Mouse (Mus musculus): ENCODE data around the gene Ceacam20. TPM values are rescaled to one million over a fixed set of nuclear protein-coding genes. Genes with fewer than 3 reads are reported as not detected.
A peak's percentile ranks its signal among the peaks of the same experiment; 100 is the strongest.

Ceacam20 gene
- total and polyA plus RNA-seq, 3 experiments = not detected

DNA sequence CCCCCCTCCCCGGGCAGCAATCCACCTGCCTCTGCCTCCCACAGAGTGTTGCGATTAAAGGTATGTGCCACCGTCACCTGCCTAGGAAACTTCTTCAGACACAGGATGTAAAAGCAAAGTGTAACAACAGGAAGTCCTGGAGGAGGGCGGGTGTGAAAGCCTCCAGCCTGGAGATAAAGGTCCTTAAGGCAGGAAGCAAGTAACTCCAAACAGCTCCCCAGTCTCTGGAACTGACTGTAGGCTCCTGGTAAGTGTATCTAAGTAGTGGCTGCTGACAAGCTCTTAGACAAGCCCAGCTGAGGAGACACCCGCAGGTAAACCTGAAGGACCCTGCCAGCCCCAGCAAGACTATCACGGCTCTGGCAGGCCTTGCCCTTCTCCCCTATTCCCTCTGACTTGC is 25.0 kb upstream of the Ceacam20 start:
- no peaks in the 10 kb centered on the region for H3K27me3 ChIP-seq (ENCODE audit: control insufficient read depth, insufficient read depth, low read length)
- DNase-seq = peak; percentile 53
- 9% methylated on average over 4 of the region's 6 CpGs for WGBS
- no peaks in the 10 kb centered on the region for H3K79me2 ChIP-seq (replicated peaks; ENCODE audit: control insufficient read depth, insufficient read depth, low read length)
- H3K4me3 ChIP-seq = 0 out of 2 replicates have a peak overlapping the region, but pooled peaks have one; percentile 9
- peaks cover 3% of the 10 kb centered on the region; the same call in 1 of the 2 replicates for H3K36me3 ChIP-seq (ENCODE audit: control insufficient read depth, insufficient read depth, low read length)
- intact Hi-C loops (cut with DNase I) = loop anchor here (10.0 kb wide), 1 partner anchor 135 kb away; no protein-coding TSS in a partner anchor
- H3K4me1 ChIP-seq (ENCODE audit: control insufficient read depth, insufficient read depth, low read length) = peaks cover 15% of the 10 kb centered on the region
- TF ChIP-seq POLR2A (IDR thresholded peaks at IDR 0.05; ENCODE audit: insufficient read depth, low read depth, low read length) = no peak
- TF ChIP-seq CTCF (IDR thresholded peaks at IDR 0.05) = no peak
- TF ChIP-seq EP300 (IDR thresholded peaks at IDR 0.05; ENCODE audit: insufficient read depth, low read depth, low read length) = no peak
- peak overlapping the region; percentile 10; the same call in 1 of the 2 replicates for H3K9ac ChIP-seq (ENCODE audit: low read depth, low read length)
- peak overlapping the region; percentile 69 for H3K27ac ChIP-seq

DNA sequence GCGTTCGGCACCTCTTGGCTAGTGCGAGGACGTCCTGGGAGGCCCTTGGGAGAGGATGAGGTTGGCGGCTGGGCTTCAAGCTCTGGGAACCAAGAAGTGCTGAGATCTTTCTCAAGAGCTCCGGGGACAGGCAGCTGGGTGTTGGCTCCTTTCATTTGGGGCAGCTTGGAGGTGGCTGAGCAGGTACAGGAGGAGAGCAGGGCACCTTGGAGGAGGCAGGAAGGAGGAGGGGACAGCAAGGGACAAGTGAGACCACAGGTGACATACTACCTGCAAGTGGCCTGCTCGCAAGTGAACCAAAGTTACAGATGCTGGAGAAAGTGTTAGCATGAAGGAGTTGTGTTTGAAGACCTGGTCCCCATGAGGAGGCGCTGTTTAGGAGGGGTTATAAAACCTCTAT is 20.5 kb upstream of the Ceacam20 start:
- H3K4me3 ChIP-seq = no peak overlapping the region
- H3K4me1 ChIP-seq (ENCODE audit: control insufficient read depth, insufficient read depth, low read length) = peaks cover 7% of the 10 kb centered on the region
- intact Hi-C loops (cut with DNase I) = loop anchor here (10.0 kb wide), 1 partner anchor 140 kb away; no protein-coding TSS in a partner anchor
- H3K27ac ChIP-seq = no peak overlapping the region
- DNase-seq = no peak
- 90% methylated on average over 8 of the region's 8 CpGs for WGBS
- H3K9ac ChIP-seq (ENCODE audit: low read depth, low read length) = no peak overlapping the region
- peaks cover 3% of the 10 kb centered on the region; the same call in 1 of the 2 replicates for H3K36me3 ChIP-seq (ENCODE audit: control insufficient read depth, insufficient read depth, low read length)
- TF ChIP-seq EP300 (IDR thresholded peaks at IDR 0.05; ENCODE audit: insufficient read depth, low read depth, low read length) (no peak), CTCF (IDR thresholded peaks at IDR 0.05) (no peak), POLR2A (IDR thresholded peaks at IDR 0.05; ENCODE audit: insufficient read depth, low read depth, low read length) (no peak)
- H3K27me3 ChIP-seq (ENCODE audit: control insufficient read depth, insufficient read depth, low read length) = no peaks in the 10 kb centered on the region
- no peaks in the 10 kb centered on the region for H3K79me2 ChIP-seq (replicated peaks; ENCODE audit: control insufficient read depth, insufficient read depth, low read length)

DNA sequence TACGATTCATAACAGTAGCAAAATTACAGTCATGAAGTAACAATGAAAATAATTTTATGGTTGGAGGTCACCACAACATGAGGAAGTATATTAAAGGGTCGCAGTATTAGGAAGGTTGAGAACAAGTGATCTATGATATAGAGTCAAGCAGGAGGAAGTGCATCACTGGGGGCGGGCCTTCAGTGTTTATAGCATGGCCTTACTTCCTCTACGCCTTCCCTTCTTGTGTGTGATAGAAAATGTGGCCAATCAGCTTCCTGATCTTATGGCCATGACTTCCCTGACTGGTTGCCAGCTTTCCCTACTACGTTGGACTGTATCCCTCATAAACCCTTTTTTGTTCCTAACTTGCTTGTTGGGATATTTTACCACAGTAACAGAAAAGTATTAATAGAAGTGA is 20.0 kb upstream of the Ceacam20 start:
- no peak overlapping the region for H3K4me3 ChIP-seq
- WGBS = 85% methylated on average over 5 of the region's 5 CpGs
- no peaks in the 10 kb centered on the region for H3K79me2 ChIP-seq (replicated peaks; ENCODE audit: control insufficient read depth, insufficient read depth, low read length)
- H3K4me1 ChIP-seq (ENCODE audit: control insufficient read depth, insufficient read depth, low read length) = peaks cover 5% of the 10 kb centered on the region
- H3K9ac ChIP-seq (ENCODE audit: low read depth, low read length) = no peak overlapping the region
- DNase-seq = no peak
- H3K27me3 ChIP-seq (ENCODE audit: control insufficient read depth, insufficient read depth, low read length) = no peaks in the 10 kb centered on the region
- TF ChIP-seq CTCF (IDR thresholded peaks at IDR 0.05) = no peak
- TF ChIP-seq EP300 (IDR thresholded peaks at IDR 0.05; ENCODE audit: insufficient read depth, low read depth, low read length) = no peak
- no peak for TF ChIP-seq POLR2A (IDR thresholded peaks at IDR 0.05; ENCODE audit: insufficient read depth, low read depth, low read length)
- H3K36me3 ChIP-seq (ENCODE audit: control insufficient read depth, insufficient read depth, low read length) = peaks cover 3% of the 10 kb centered on the region; the same call in 1 of the 2 replicates
- no peak overlapping the region for H3K27ac ChIP-seq
- intact Hi-C loops (cut with DNase I) = loop anchor here (10.0 kb wide), 1 partner anchor 140 kb away; no protein-coding TSS in a partner anchor

DNA sequence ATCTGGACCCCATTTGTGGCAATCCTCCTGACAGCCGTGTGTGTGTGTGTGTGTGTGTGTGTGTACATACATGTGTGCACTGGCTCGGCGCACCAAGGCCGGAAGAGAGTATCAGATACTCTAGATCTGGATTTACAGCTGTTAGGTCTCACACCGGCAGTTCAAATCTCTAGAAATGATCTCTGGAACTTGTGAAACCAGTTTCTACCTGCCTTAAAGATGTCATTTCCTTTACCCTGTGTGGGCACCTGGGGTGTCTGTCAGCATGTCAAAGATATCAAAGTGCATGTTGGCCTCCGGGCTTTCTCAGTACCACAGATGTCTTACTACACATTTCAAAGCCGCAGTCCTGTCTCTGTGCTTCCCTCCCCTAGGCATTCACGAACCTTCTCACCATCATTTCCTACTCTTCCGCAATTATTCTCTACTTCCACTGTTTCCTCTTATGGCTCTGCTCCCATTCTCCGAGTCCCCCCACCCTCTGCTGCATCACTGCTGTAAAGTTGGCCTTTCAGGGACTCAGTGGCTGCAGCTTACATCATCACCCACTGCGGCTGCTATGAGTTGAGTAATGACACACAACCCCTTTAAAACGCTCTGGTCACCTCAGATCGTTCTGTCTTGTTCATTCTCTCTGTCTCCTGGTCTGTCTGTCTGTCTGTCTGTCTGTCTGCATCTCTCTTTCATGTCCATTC is 19.2 kb upstream of the Ceacam20 start:
- Histone ChIP-seq H3K27ac (no peak overlapping the region), H3K27me3 (ENCODE audit: control insufficient read depth, insufficient read depth, low read length) (no peaks in the 10 kb centered on the region), H3K4me3 (no peak overlapping the region), H3K79me2 (replicated peaks; ENCODE audit: control insufficient read depth, insufficient read depth, low read length) (no peaks in the 10 kb centered on the region), H3K36me3 (ENCODE audit: control insufficient read depth, insufficient read depth, low read length) (no peaks in the 10 kb centered on the region), H3K4me1 (ENCODE audit: control insufficient read depth, insufficient read depth, low read length) (no peaks in the 10 kb centered on the region), H3K9ac (ENCODE audit: low read depth, low read length) (no peak overlapping the region)
- intact Hi-C loops (cut with DNase I) = loop anchor here (10.0 kb wide), 1 partner anchor 141 kb away; no protein-coding TSS in a partner anchor
- TF ChIP-seq EP300 (IDR thresholded peaks at IDR 0.05; ENCODE audit: insufficient read depth, low read depth, low read length) (no peak), POLR2A (IDR thresholded peaks at IDR 0.05; ENCODE audit: insufficient read depth, low read depth, low read length) (no peak), CTCF (IDR thresholded peaks at IDR 0.05) (no peak)
- DNase-seq = no peak
- WGBS = 73% methylated on average over 13 of the region's 13 CpGs

DNA sequence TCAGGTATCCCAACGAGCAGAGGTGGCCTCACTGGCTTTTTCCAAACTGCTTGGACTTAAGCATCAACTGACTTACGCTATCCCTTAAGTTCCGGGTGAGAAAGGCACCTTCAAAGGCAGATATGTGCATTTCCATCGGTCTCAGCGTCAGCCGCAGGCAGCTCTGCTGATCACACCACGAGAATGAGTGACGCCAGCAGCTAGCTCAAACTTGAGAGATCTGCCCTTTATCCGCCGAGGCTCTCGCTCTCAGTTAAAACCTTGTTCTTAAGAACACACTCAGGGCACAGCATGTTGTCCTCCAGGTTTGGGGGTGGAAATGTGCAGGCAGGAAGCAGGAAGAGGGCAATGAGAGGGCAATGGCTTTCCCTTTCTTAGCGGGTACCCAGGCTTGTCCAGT is 16.3 kb upstream of the Ceacam20 start:
- no peak for TF ChIP-seq CTCF (IDR thresholded peaks at IDR 0.05)
- Histone ChIP-seq H3K27ac (no peak overlapping the region), H3K4me1 (ENCODE audit: control insufficient read depth, insufficient read depth, low read length) (no peaks in the 10 kb centered on the region), H3K36me3 (ENCODE audit: control insufficient read depth, insufficient read depth, low read length) (no peaks in the 10 kb centered on the region), H3K79me2 (replicated peaks; ENCODE audit: control insufficient read depth, insufficient read depth, low read length) (no peaks in the 10 kb centered on the region), H3K9ac (ENCODE audit: low read depth, low read length) (no peak overlapping the region), H3K27me3 (ENCODE audit: control insufficient read depth, insufficient read depth, low read length) (no peaks in the 10 kb centered on the region), H3K4me3 (no peak overlapping the region)
- 82% methylated on average over 12 of the region's 12 CpGs for WGBS
- DNase-seq = no peak
- intact Hi-C loops (cut with DNase I) = loop anchor here (10.0 kb wide), 1 partner anchor 144 kb away; no protein-coding TSS in a partner anchor

DNA sequence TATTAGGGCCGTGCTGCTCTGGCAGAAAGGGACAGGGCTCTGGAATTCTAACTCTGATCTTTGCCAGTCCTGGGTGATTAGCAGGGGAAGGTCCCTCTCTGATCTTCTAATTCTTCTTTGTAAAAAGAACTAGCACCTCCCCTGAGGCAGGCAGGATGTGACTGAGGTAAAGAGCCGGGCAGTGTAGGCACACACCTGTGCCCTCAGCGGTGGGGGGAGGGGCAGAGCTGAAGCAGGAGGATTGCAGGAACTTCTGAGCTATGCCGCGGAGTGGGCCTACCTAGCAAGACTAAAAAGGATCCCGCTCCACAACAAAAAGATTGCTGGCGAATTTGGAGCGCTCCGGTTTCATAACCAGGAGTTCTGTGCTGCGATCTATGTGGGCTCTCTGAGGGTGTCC is 15.2 kb upstream of the Ceacam20 start:
- TF ChIP-seq CTCF (IDR thresholded peaks at IDR 0.05) (no peak), POLR2A (IDR thresholded peaks at IDR 0.05; ENCODE audit: insufficient read depth, low read depth, low read length) (no peak), EP300 (IDR thresholded peaks at IDR 0.05; ENCODE audit: insufficient read depth, low read depth, low read length) (no peak)
- no peaks in the 10 kb centered on the region for H3K27me3 ChIP-seq (ENCODE audit: control insufficient read depth, insufficient read depth, low read length)
- no peak overlapping the region for H3K27ac ChIP-seq
- intact Hi-C loops (cut with DNase I) = loop anchor here (10.0 kb wide), 1 partner anchor 145 kb away; no protein-coding TSS in a partner anchor
- no peak overlapping the region for H3K4me3 ChIP-seq
- no peaks in the 10 kb centered on the region for H3K4me1 ChIP-seq (ENCODE audit: control insufficient read depth, insufficient read depth, low read length)
- no peak for DNase-seq
- H3K9ac ChIP-seq (ENCODE audit: low read depth, low read length) = no peak overlapping the region
- WGBS = 71% methylated on average over 10 of the region's 10 CpGs
- no peaks in the 10 kb centered on the region for H3K79me2 ChIP-seq (replicated peaks; ENCODE audit: control insufficient read depth, insufficient read depth, low read length)
- no peaks in the 10 kb centered on the region for H3K36me3 ChIP-seq (ENCODE audit: control insufficient read depth, insufficient read depth, low read length)

Measured in heart, adult 2 months (tissue).